Mouse (Mus musculus): ENCODE data around the gene Gm42372.

The Gm42372 gene

DNA sequence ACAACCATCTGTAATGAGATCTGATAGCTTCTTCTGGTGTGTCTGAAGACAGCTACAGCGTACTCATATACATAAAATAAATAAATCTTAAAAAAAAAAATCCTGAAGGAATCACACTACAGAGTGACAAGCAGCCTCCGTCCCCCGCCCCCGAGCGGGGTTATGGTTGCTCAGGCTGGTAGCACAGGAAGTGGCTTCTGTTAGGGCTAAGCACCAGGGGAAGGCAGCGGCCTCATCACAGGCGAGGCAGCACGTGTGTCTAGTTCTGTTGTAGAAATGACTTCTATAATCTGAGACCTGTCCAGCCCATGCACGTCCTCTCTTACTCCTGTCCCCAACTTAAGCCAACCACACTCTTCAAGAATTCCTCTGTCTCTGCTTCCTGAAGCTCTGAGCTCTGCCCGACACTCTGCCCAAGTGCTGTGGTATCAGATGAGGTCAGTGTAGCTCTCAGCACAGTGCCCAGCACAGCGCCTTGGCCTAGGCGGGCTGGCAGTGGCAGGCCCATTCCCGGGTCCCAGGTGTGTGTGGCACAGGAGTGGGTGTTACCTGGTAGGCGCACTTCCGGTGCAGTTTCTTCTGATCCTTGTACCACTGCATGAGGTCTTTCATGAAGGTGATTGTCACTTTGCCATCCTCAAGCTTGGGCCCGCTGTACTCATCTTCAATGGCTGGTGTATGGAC, 26.6 kb downstream of the Gm42372 start:
- no peak for DNase-seq

DNA sequence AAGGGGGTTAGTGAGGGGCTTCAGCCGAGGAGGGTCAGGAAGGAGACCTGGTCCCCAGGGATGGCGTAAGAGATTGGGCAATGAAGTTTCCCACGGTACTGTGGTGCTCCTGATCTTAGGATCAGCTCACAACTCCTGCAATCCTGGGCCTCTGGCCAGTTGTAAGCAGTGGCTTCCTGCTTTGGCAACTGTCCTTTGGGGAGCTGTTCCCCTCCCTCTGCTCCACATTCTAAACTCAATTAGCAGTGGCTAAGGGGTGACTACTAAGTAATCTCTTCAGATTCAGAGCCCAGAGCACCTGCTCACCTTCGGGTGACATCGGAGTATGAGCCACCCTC, 27.1 kb downstream of the Gm42372 start:
- no peak for DNase-seq

DNA sequence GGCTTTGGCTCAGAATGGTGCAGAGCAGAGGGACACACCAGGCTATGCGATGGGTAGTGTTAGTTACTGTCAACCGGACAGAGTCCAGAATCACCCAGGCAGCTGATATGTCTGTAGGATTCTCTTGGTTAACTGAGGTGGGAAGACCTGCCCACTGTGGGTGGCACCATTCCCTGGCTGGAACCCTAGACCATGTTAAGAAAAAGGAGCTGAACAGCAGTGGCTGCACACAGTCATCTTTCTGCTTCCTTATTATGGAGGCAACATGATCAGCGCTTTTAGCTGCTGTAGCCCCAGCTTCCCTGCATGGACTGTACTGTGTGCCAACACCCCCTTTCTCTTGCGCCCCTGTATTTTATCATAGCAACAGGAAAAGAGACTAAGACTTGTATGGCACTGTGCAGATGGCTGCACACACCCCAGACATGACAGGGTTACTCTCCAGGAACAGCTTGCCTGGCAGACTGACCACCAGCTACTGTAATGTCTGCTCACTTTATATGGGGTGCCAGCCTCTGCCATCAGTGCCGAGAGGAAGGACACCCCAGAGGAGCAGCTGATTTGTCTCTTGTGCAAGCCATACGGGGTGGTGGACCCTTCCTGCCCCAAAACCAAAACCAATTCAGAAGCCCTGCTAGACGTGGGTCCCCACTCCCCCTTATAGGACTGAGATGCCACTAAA, 29.2 kb downstream of the Gm42372 start:
- no peak for DNase-seq

DNA sequence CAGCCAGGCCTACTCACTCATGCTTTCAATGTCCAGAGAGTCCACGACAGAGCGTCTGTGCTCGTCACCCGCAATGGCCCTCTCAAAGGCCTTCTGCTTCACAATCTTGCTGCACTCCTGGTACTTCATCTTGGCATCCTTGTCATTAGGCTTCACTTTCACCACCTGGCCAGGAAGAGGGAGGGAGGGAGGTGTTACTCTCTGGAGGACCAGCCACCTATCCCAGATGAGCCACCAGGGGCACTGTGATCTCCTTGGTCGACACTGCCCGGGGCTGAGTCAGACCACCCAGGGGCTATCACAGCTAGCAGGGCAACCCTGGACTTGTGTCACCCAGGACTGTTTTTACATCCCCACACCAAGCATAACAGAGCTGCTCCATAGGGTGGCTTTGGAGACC, 32.5 kb downstream of the Gm42372 start:
- DNase-seq = no peak

DNA sequence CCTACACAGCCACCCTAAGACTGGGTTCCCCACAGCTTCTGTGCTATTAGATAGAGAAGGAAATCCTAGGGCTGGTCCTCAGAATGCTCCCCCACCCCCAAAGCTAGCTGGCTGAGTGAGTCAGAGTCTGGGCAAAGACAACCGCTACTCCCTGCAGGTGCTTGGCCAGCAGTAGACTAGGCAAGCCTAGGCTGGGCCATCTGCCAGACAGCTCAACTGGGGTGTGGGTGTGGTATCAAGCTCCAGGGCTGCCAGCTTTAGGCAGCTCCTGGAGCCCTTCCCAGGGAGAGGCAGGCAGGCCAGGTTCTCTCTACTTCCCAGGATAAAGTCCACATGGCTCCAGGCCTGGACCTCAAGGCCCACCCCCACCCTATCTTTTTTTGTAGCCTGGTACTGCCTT, 34.1 kb downstream of the Gm42372 start:
- peak; percentile 94 for DNase-seq

DNA sequence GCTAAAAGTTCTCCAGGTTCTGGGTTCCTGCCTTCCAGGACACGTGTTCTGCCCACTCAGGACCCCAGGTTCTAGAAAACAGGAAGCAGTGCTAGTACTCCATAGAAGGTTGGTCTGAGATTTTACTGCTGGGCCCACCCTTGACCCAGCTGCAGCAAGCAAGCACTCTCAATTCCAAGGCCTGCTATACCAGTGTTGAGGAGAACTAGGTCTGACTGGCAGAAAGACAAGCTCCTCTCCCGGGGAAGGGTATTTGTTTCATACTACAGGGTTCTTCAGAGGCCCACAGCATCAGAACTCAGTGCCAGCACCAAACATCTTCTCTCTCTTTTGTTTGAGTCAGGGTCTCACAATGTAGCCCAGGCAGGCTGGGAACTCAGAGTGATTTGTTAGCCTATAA, 35.0 kb downstream of the Gm42372 start:
- no peak for DNase-seq

DNA sequence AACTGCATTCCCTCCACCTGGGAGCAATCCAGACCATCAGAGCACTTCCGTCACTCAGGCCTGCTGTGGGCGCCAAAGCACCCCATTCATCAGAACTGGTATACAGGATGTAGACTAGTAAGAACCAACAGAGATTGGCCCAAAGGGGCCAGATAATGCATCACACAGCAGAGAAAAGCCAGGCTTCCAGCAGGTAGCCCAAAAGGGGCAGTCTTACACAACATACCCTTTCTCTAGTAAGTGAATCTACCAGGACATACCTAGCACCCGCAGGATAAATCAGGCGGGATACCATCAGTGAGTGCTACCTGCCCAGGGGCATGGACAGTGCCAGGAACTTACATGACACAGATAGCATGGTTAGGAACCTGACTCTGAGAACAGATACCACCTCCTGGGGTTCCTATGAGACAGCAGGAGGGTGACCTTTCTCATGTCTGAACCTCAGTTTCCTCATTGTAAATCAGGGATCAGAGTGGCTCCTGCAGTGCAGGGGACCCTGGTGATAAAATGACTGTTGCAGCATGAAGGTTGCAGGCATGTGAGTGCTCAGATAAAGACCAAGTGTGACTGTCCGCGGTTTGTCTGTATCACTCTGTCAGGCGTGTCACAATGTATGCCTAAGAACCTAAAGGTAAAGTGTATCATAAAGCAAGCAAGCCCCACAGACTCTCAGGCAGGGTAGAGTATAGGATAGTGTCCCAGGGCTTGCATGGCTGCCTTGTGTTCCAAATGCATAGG, 36.7 kb downstream of the Gm42372 start:
- no peak for DNase-seq

DNA sequence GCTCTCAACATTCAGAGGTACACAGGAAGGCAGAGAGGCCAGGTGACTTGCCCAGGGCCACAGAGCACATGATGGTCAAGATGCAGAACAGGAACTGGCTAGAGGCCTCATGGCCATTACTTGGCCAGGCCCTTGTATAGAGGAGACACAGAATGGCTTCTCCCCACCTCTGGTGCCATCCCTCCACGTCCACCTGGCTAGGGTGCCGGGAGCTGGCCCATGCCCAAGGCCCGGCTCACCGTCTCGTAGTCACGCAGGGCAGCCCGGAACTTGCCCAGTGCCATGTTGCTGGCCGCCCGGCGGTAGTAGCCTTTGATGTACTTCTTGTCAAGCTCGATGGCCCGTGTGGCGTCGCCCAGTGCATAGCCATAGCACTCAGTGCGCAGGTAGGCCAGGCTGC, 39.3 kb downstream of the Gm42372 start:
- no peak for DNase-seq

DNA sequence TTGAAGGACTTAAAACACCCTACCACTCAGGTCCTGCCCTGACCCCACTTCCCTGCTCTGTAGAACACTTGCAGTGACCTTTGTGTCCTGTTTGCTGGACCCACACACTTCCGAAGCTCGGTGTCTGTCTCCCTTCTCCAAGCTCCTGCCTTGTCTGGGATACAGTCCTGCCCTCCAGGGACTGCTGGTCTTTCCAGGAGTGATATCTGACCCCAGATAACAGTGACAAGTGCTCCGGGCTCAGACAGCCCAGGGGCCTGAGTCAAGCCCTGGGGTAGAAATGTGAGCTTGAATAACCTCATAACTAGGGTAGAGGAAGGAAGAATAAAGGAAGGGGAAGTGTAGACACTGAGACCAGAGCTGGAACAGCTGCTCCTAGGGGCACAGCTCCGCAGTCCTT, 40.8 kb downstream of the Gm42372 start:
- DNase-seq = no peak

DNA sequence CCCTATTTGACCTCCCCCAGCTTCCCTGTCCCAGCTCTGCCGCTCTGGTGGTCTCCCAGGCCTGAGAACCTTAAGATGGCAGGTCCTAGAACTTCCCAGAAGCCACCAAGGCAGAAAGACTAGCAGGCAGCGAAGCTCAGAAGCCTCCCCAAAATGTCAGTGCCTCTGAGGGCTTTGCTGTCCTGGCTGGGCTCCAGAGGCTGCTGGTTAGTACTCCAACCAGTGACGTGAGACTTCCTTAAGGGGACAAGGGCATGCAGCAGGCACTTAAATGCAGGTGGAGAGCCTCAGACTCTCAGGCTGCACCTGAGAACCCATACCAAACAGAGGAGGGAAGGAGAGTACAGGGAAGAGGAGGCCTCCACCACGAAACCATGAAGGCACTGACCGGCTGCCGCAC, 41.3 kb downstream of the Gm42372 start:
- peak in 1 of 2 experiments; percentile 44 for DNase-seq

DNA sequence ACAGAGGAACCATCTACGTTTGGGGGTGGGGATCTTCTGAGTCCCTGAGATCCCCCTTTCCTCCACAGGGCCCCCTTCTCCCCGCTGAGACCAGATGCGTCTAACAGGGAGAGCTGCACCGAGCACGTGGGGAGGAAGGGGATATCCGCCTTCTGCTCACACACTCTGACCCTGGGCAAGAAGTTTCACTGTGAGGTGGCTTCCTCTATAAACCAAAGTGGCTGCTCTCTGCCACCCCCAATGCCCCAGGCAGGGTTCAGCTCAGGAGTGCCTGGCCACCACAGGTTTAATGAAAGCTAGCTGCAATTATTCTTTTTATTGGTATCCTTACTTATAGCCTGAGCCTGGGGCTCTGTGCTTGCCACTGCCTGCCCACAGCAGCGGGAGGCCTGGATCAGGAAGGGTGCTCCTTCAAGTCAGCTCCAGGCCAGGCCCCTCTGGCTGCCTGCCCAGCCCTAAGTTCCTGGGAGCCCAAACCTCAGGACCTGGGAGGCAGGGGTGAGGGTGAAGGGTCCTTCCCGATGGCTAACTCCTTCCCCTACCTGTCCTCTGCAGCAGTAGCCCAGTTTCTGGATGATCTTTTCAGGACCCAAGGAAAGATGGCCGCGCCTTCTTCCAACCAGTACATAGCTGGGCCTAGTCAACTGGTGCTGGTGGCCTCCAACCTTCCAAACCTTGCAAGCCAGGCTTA, 42.1 kb downstream of the Gm42372 start:
- peak; percentile 73 to 75 for DNase-seq

DNA sequence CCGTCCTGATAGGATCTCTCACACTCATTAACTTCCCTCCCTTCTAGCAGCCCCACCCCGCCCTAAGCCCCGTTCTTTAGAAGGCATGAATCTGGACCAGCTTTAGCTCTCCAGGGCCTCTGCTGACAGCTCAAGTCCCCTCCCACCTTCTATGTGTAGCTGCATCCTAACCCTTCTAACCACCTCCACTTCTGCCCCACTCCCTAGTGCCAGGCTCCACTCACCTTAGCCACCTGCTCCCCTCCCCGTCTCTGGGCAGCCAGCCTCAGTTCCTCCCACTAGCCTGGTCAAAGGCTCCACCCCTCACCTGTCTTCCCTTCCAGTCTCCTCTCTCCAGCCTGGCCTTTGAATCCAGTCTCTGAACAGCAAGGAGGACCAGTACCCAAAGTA, 42.6 kb downstream of the Gm42372 start:
- peak in 1 of 2 experiments; percentile 45 for DNase-seq

DNA sequence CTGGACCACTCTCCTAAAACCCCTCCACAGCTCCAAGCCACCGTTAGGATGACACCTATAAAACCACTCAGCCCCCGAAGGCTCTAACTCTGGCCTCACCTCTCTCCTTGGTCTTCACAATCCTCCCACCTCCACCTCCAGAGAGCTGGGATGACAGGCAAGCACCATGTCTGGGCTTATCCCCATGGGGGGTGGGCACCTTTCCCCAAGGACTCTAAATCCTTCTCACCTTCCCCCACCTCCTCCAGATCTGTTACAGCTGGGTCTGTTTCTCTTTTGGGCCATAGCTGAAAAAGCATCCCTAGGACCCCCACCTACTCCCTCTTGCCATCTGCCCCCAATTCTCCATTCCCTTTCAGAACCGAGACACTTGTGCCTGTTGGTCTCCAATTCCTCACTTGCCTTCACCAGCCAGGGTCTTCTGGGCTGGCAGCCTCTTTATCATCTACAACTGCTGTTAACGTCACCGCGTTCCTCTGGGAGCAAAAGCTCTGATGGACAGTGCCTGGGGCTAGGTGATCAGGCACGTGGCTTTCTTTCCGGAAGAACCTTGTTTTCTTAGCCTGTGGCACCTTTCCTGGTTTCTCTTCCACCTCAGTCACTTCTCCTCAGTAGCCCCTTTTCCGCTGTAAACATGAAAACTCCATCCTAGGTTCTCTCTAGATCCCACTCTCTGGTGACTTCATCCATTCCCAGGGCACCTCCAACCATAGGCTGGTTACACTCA, 43.2 kb downstream of the Gm42372 start:
- DNase-seq = no peak

DNA sequence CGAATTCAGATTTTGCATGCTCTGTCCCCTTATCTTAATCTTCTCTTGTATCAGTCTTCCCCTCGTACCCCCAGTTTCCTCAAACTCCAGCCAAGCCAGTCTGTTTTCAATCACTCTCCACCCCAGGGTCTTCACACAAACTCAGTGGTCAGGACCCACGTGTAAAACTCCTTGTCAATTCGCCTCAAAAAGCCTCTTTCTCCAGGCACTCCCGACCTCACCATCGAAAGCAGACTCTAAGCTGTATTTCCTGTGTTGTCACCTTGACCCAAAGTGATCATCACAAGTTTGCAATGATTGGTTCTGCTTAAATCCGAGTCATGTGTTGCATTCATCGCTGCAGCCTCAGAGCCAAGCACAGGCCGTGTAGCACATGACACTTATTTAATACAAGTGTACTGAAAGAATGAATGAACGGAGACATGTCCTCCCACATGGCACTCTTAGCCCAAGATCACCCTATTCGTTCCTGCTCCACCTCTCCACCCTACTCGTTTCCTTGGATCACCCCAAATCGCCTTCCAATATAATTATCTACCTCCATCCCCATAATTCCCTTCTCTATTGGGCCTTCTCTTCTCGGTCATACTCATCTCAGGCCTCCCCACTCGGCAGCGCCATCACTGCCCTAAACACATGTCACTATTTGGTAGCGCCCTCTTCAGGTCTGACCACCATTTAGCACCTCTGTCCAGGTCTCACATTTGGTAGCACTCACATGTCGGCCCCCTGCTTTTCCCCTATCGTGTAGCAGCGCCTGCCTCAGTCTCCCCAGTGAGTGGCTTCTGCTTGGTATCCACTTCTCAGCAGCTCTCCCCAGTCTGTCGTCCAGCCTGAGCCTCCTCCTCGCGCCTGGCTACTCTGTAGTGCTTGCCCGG, 44.1 kb downstream of the Gm42372 start:
- DNase-seq = peak; percentile 71 to 75

DNA sequence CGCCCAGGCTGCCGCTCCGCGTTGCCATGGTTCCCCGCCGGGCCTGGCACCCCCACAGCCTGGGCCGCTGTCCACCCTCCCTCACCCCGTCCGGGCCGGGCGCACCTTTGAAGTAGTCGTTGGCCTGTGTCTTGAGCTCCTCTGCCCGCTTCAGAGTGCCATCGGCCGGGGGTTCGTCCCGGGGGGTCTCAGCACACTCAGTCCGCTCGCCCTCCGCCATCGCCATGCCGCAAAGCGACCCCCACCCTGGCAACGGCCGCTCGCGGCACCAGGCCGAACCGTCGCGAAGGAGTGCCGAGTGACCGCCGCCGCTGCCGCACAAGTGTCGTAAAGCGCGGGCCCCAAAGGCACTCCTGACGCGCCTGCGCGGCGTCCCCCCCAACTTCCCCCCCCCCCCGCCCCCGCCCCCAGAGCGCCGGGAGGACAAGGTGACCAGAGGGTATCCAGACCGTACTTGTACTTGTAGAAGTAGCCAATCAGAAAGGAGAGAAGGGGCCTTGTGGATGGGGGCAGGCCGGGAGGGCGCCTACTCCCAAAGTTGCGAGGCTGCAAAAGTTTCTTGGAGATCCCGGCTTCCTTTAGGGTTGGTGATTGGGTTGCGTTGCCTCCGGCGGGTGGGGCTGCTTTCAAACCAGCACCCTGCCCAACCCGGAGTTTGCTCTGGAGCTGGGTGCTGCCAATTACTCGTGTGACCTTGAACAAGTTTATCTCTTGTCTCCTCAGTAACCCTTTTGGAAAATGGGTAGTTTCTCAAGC, 44.9 kb downstream of the Gm42372 start, which contains the start of gene Ppp5c:
Ppp5c (minus strand) TSS at position 337 of the 756 bp plus-strand sequence.
- peak; percentile 89 to 90 for DNase-seq

DNA sequence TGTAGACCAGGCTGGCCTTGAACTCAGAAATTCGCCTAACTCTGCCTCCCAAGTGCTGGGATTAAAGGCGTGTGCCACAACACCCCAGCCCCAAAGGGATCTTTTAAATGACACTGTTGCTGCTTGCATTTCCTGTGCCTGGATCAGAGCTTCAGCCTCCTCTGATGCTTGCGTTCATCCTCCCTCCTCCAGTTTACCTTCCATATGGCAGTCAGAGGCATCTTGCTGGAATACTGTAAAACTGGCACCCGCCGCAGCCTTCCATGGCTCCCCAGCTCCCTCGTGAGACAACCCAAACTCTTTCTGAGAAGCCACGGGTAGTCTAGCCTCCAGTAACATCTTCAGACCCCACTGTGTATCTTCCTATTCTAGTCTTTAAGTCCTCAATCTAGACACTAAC, 46.0 kb downstream of the Gm42372 start:
- DNase-seq = no peak

DNA sequence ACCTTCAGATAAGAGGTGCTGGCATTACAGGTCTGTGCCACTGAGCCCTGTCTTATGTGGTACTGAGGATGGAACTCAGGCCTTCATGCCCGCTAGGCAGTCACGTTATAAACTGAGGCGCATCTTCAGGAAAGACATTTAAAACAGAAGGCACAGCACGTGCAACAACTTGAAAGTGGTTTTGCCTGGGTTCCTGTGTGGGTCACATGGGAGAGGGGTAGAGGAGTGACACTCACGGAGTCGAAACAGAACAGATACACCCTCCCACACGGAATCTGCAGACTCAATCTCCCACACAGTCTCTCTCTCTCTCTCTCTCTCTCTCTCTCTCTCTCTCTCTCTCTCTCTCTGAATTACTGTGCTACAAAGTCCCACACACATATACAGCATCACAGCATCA, 47.4 kb downstream of the Gm42372 start:
- no peak for DNase-seq
